Mouse (Mus musculus): ENCODE data around the gene Hexim1. TPM values are rescaled to one million over a fixed set of nuclear protein-coding genes. Genes with fewer than 3 reads are reported as not detected.

Gene Hexim1
- polyA plus RNA-seq, 1 experiment from 2014 or later, result 2.8 TPM

GRCm38 (mm10) chr11:103076581-103076980 is 39.5 kb upstream of the Hexim1 start:
- H3K4me3 ChIP-seq, result no peak overlapping the region
- H3K27ac ChIP-seq (ENCODE audit: poor library complexity, severe bottlenecking), result no peak overlapping the region
- H3K36me3 ChIP-seq, result peaks cover 33% of the 10 kb centered on the region
- no peak overlapping the region for H3K9ac ChIP-seq
- H3K4me1 ChIP-seq (replicated peaks), result peaks cover 35% of the 10 kb centered on the region
- peaks cover 16% of the 10 kb centered on the region for H3K27me3 ChIP-seq (replicated peaks)
- no peak overlapping the region for H3K4me2 ChIP-seq
- no peaks in the 10 kb centered on the region for H3K9me3 ChIP-seq (replicated peaks)
- 75% methylated on average over 8 of the region's 8 CpGs for WGBS
- no peak for ATAC-seq (ENCODE audit: insufficient number of reproducible peaks, low FRiP score)

GRCm38 (mm10) chr11:103078131-103078530 is 37.9 kb upstream of the Hexim1 start:
- no peaks in the 10 kb centered on the region for H3K9me3 ChIP-seq (replicated peaks)
- peaks cover 22% of the 10 kb centered on the region for H3K27me3 ChIP-seq (replicated peaks)
- no peak overlapping the region for H3K4me3 ChIP-seq
- H3K27ac ChIP-seq (ENCODE audit: poor library complexity, severe bottlenecking), result no peak overlapping the region
- no peak overlapping the region for H3K4me2 ChIP-seq
- WGBS, result 56% methylated on average over 11 of the region's 11 CpGs
- no peak for ATAC-seq (ENCODE audit: insufficient number of reproducible peaks, low FRiP score)
- no peak overlapping the region for H3K9ac ChIP-seq
- H3K4me1 ChIP-seq (replicated peaks), result peaks cover 35% of the 10 kb centered on the region
- H3K36me3 ChIP-seq, result peaks cover 26% of the 10 kb centered on the region

GRCm38 (mm10) chr11:103080323-103081091 is 35.5 kb upstream of the Hexim1 start:
- H3K27ac ChIP-seq (ENCODE audit: poor library complexity, severe bottlenecking), result no peak overlapping the region
- H3K4me2 ChIP-seq, result peak overlapping the region; percentile 76
- WGBS, result 2% methylated on average over 42 of the region's 43 CpGs
- ATAC-seq (ENCODE audit: insufficient number of reproducible peaks, low FRiP score), result peak; percentile 41; the same call in 1 of the 2 replicates
- peaks cover 14% of the 10 kb centered on the region for H3K4me1 ChIP-seq (replicated peaks)
- H3K27me3 ChIP-seq (replicated peaks), result peaks cover 22% of the 10 kb centered on the region
- no peaks in the 10 kb centered on the region for H3K9me3 ChIP-seq (replicated peaks)
- peak overlapping the region; percentile 53 for H3K9ac ChIP-seq
- peak overlapping the region; percentile 43 for H3K4me3 ChIP-seq
- peaks cover 26% of the 10 kb centered on the region for H3K36me3 ChIP-seq

GRCm38 (mm10) chr11:103081631-103082030 is 34.4 kb upstream of the Hexim1 start:
- ATAC-seq (ENCODE audit: insufficient number of reproducible peaks, low FRiP score), result no peak
- peaks cover 9% of the 10 kb centered on the region for H3K4me1 ChIP-seq (replicated peaks)
- 61% methylated on average over 6 of the region's 6 CpGs for WGBS
- no peak overlapping the region for H3K4me3 ChIP-seq
- H3K4me2 ChIP-seq, result no peak overlapping the region
- no peak overlapping the region for H3K9ac ChIP-seq
- H3K36me3 ChIP-seq, result peaks cover 19% of the 10 kb centered on the region
- no peaks in the 10 kb centered on the region for H3K9me3 ChIP-seq (replicated peaks)
- H3K27me3 ChIP-seq (replicated peaks), result peaks cover 22% of the 10 kb centered on the region
- no peak overlapping the region for H3K27ac ChIP-seq (ENCODE audit: poor library complexity, severe bottlenecking)

GRCm38 (mm10) chr11:103093306-103093705 is 22.7 kb upstream of the Hexim1 start:
- no peaks in the 10 kb centered on the region for H3K27me3 ChIP-seq (replicated peaks)
- no peak overlapping the region for H3K27ac ChIP-seq (ENCODE audit: poor library complexity, severe bottlenecking)
- H3K4me1 ChIP-seq (replicated peaks), result peaks cover 51% of the 10 kb centered on the region

GRCm38 (mm10) chr11:103093862-103094833 is 21.9 kb upstream of the Hexim1 start:
- H3K4me2 ChIP-seq, result no peak overlapping the region
- H3K4me3 ChIP-seq, result no peak overlapping the region
- no peak overlapping the region for H3K9ac ChIP-seq
- H3K36me3 ChIP-seq, result no peaks in the 10 kb centered on the region
- WGBS, result 55% methylated on average over 20 of the region's 20 CpGs
- H3K27me3 ChIP-seq (replicated peaks), result no peaks in the 10 kb centered on the region
- peak overlapping the region; percentile 64 for H3K27ac ChIP-seq (ENCODE audit: poor library complexity, severe bottlenecking)
- no peaks in the 10 kb centered on the region for H3K9me3 ChIP-seq (replicated peaks)
- peak; percentile 29 for ATAC-seq (ENCODE audit: insufficient number of reproducible peaks, low FRiP score)
- H3K4me1 ChIP-seq (replicated peaks), result peaks cover 59% of the 10 kb centered on the region

More at GRCm38 (mm10) chr11:103093306-103093705, 22.7 kb upstream of the Hexim1 start:
- Histone ChIP-seq H3K36me3 (no peaks in the 10 kb centered on the region), H3K9ac (no peak overlapping the region), H3K9me3 (replicated peaks) (no peaks in the 10 kb centered on the region), H3K4me3 (no peak overlapping the region), H3K4me2 (no peak overlapping the region)
- ATAC-seq (ENCODE audit: insufficient number of reproducible peaks, low FRiP score), result no peak
- 67% methylated on average over 7 of the region's 7 CpGs for WGBS

GRCm38 (mm10) chr11:103095107-103095670 is 20.8 kb upstream of the Hexim1 start:
- no peak for ATAC-seq (ENCODE audit: insufficient number of reproducible peaks, low FRiP score)
- WGBS, result 74% methylated on average over 9 of the region's 9 CpGs
- Histone ChIP-seq H3K4me1 (replicated peaks) (peaks cover 67% of the 10 kb centered on the region), H3K9ac (no peak overlapping the region), H3K27me3 (replicated peaks) (peaks cover 10% of the 10 kb centered on the region), H3K9me3 (replicated peaks) (no peaks in the 10 kb centered on the region), H3K36me3 (no peaks in the 10 kb centered on the region), H3K4me2 (no peak overlapping the region), H3K27ac (ENCODE audit: poor library complexity, severe bottlenecking) (no peak overlapping the region), H3K4me3 (no peak overlapping the region)

- H3K27ac ChIP-seq (ENCODE audit: poor library complexity, severe bottlenecking), result 0 out of 2 replicates have a peak overlapping the region, but pooled peaks have one; percentile 2
- H3K4me1 ChIP-seq (replicated peaks), result peaks cover 67% of the 10 kb centered on the region
- ATAC-seq (ENCODE audit: insufficient number of reproducible peaks, low FRiP score), result no peak
- 77% methylated on average over 6 of the region's 6 CpGs for WGBS
- no peaks in the 10 kb centered on the region for H3K9me3 ChIP-seq (replicated peaks)
- no peaks in the 10 kb centered on the region for H3K36me3 ChIP-seq
- no peak overlapping the region for H3K4me2 ChIP-seq
- H3K4me3 ChIP-seq, result no peak overlapping the region
- H3K27me3 ChIP-seq (replicated peaks), result peaks cover 14% of the 10 kb centered on the region
- H3K9ac ChIP-seq, result no peak overlapping the region
Observed at GRCm38 (mm10) chr11:103095801-103096200, 20.2 kb upstream of the Hexim1 start.

GRCm38 (mm10) chr11:103096979-103097894 is 18.8 kb upstream of the Hexim1 start:
- 10% methylated on average over 22 of the region's 22 CpGs for WGBS
- H3K4me1 ChIP-seq (replicated peaks), result peaks cover 73% of the 10 kb centered on the region

GRCm38 (mm10) chr11:103098531-103099190 is 17.4 kb upstream of the Hexim1 start:
- H3K27me3 ChIP-seq (replicated peaks), result peaks cover 16% of the 10 kb centered on the region
- H3K4me1 ChIP-seq (replicated peaks), result peaks cover 75% of the 10 kb centered on the region
- no peak for ATAC-seq (ENCODE audit: insufficient number of reproducible peaks, low FRiP score)
- no peaks in the 10 kb centered on the region for H3K9me3 ChIP-seq (replicated peaks)
- no peak overlapping the region; the same call in 1 of the 2 replicates for H3K9ac ChIP-seq
- H3K27ac ChIP-seq (ENCODE audit: poor library complexity, severe bottlenecking), result peak overlapping the region; percentile 60; the same call in 1 of the 2 replicates
- 60% methylated on average over 11 of the region's 11 CpGs for WGBS
- H3K4me2 ChIP-seq, result no peak overlapping the region
- no peak overlapping the region for H3K4me3 ChIP-seq
- no peaks in the 10 kb centered on the region for H3K36me3 ChIP-seq

More at GRCm38 (mm10) chr11:103096979-103097894, 18.8 kb upstream of the Hexim1 start:
- Histone ChIP-seq H3K4me2 (peak overlapping the region; percentile 64), H3K27me3 (replicated peaks) (peaks cover 14% of the 10 kb centered on the region), H3K9ac (peak overlapping the region; percentile 47), H3K4me3 (peak overlapping the region; percentile 28), H3K36me3 (no peaks in the 10 kb centered on the region), H3K9me3 (replicated peaks) (no peaks in the 10 kb centered on the region), H3K27ac (ENCODE audit: poor library complexity, severe bottlenecking) (peak overlapping the region; percentile 93)
- peak; percentile 55 for ATAC-seq (ENCODE audit: insufficient number of reproducible peaks, low FRiP score)

Data from heart, embryonic 12.5 days (tissue).